Mouse (Mus musculus) ES-Bruce4 (cell line): ENCODE data around the gene Rbl2. TPM values are rescaled to one million over a fixed set of nuclear protein-coding genes. Genes with fewer than 3 reads are reported as not detected.
A peak's percentile ranks its signal among the peaks of the same experiment; 100 is the strongest.

Experiments
- H3K27ac ChIP-seq: 2 replicates; pipeline ENCODE4 v1.5.1; 2012; ENCODE audit warnings: low read length, inconsistent platforms; ENCODE audit not compliant: insufficient read depth
- H3K27me3 ChIP-seq: 2 replicates; pipeline ENCODE4 v1.6.1; 2012; ENCODE audit warnings: mild to moderate bottlenecking, low read length, inconsistent platforms; ENCODE audit not compliant: control insufficient read depth, poor library complexity, insufficient read depth, severe bottlenecking
- H3K36me3 ChIP-seq: 2 replicates; pipeline ENCODE4 v1.6.1; 2012; ENCODE audit warnings: inconsistent platforms, mild to moderate bottlenecking, low read length, moderate library complexity; ENCODE audit not compliant: control insufficient read depth, poor library complexity, insufficient read depth, severe bottlenecking
- H3K4me1 ChIP-seq: one replicate; pipeline ENCODE4 v1.8.1; 2011; ENCODE audit warnings: low read length; ENCODE audit not compliant: control insufficient read depth, insufficient read depth
- H3K4me3 ChIP-seq: 2 replicates; pipeline ENCODE4 v1.5.1; 2011; ENCODE audit warnings: low read depth, mild to moderate bottlenecking, low read length
- H3K9ac ChIP-seq: 2 replicates; pipeline ENCODE4 v1.6.1; 2012; ENCODE audit warnings: low read depth, mild to moderate bottlenecking, inconsistent platforms; ENCODE audit not compliant: poor library complexity, severe bottlenecking
- H3K9me3 ChIP-seq: replicated peaks from 2 replicates; pipeline ENCODE4 v1.6.1; 2012; ENCODE audit warnings: mild to moderate bottlenecking, low read length, inconsistent platforms; ENCODE audit not compliant: control insufficient read depth, poor library complexity, insufficient read depth, severe bottlenecking
- CTCF ChIP-seq: IDR thresholded peaks from one replicate; pipeline ENCODE4 v1.8.1; 2011; ENCODE audit warnings: low read depth, low read length
- EP300 ChIP-seq: IDR thresholded peaks from 2 replicates; pipeline ENCODE4 v1.6.1; 2011; ENCODE audit warnings: low read depth, low read length; ENCODE audit not compliant: insufficient read depth
- POLR2A ChIP-seq: IDR thresholded peaks from one replicate; pipeline ENCODE4 v1.8.1; 2011; ENCODE audit warnings: low read length; ENCODE audit not compliant: insufficient read depth
- polyA plus RNA-seq: library from polyadenylated mRNA; stranded (reverse); fragments of >200 nt; gene quantifications from 2 replicates; pipeline ENCODE4 v1.2.4, GENCODE M21; 2011; ENCODE audit warnings: low read depth; ENCODE audit not compliant: missing spikeins, insufficient read depth, insufficient read length

Rbl2 gene
- polyA plus RNA-seq, 1 experiment: 7.3 TPM

GRCm38 (mm10) chr8:91111868-91112477 lies 42.1 kb downstream of the Rbl2 start:
- no peak overlapping the region for H3K27ac ChIP-seq
- peaks cover 14% of the 10 kb centered on the region; the same call in 1 of the 2 replicates for H3K36me3 ChIP-seq
- no peak overlapping the region for H3K9ac ChIP-seq
- no peak overlapping the region for H3K4me3 ChIP-seq
- no peaks in the 10 kb centered on the region for H3K4me1 ChIP-seq
- no peaks in the 10 kb centered on the region; the same call in 1 of the 2 replicates for H3K27me3 ChIP-seq
- H3K9me3 ChIP-seq: peaks cover 3% of the 10 kb centered on the region; the same call in 1 of the 2 replicates
- TF ChIP-seq CTCF (no peak), EP300 (no peak), POLR2A (no peak)

GRCm38 (mm10) chr8:91114428-91114827 lies 44.6 kb downstream of the Rbl2 start:
- peaks cover 3% of the 10 kb centered on the region; the same call in 1 of the 2 replicates for H3K9me3 ChIP-seq
- no peak overlapping the region for H3K27ac ChIP-seq
- H3K4me1 ChIP-seq: no peaks in the 10 kb centered on the region
- no peaks in the 10 kb centered on the region for H3K27me3 ChIP-seq
- peaks cover 21% of the 10 kb centered on the region for H3K36me3 ChIP-seq
- H3K4me3 ChIP-seq: no peak overlapping the region
- H3K9ac ChIP-seq: no peak overlapping the region
- no peak for TF ChIP-seq CTCF
- no peak for TF ChIP-seq EP300
- no peak for TF ChIP-seq POLR2A

GRCm38 (mm10) chr8:91114910-91115309 lies 45.1 kb downstream of the Rbl2 start:
- Histone ChIP-seq H3K4me3 (no peak overlapping the region), H3K36me3 (peaks cover 21% of the 10 kb centered on the region), H3K27ac (no peak overlapping the region), H3K9ac (no peak overlapping the region), H3K27me3 (no peaks in the 10 kb centered on the region), H3K4me1 (no peaks in the 10 kb centered on the region), H3K9me3 (peaks cover 3% of the 10 kb centered on the region; the same call in 1 of the 2 replicates)
- no peak for TF ChIP-seq EP300
- no peak for TF ChIP-seq CTCF
- no peak for TF ChIP-seq POLR2A

- no peak overlapping the region for H3K9ac ChIP-seq
- TF ChIP-seq POLR2A: no peak
- no peak for TF ChIP-seq EP300
- TF ChIP-seq CTCF: peak; percentile 1
- H3K4me3 ChIP-seq: no peak overlapping the region
- H3K27ac ChIP-seq: no peak overlapping the region
- no peaks in the 10 kb centered on the region for H3K4me1 ChIP-seq
- H3K36me3 ChIP-seq: peaks cover 36% of the 10 kb centered on the region
- H3K9me3 ChIP-seq: no peaks in the 10 kb centered on the region
- no peaks in the 10 kb centered on the region for H3K27me3 ChIP-seq
Observed at GRCm38 (mm10) chr8:91117537-91117936, 47.7 kb downstream of the Rbl2 start.

GRCm38 (mm10) chr8:91118131-91118530 lies 48.3 kb downstream of the Rbl2 start:
- Histone ChIP-seq H3K36me3 (peaks cover 42% of the 10 kb centered on the region), H3K27me3 (no peaks in the 10 kb centered on the region), H3K4me3 (no peak overlapping the region), H3K9ac (no peak overlapping the region), H3K27ac (no peak overlapping the region), H3K9me3 (no peaks in the 10 kb centered on the region), H3K4me1 (no peaks in the 10 kb centered on the region)
- TF ChIP-seq CTCF: peak; percentile 40
- TF ChIP-seq EP300: no peak

GRCm38 (mm10) chr8:91124315-91124714 lies 54.5 kb downstream of the Rbl2 start:
- no peak overlapping the region for H3K4me3 ChIP-seq
- no peaks in the 10 kb centered on the region for H3K4me1 ChIP-seq
- no peak overlapping the region for H3K9ac ChIP-seq
- TF ChIP-seq EP300 (no peak), POLR2A (no peak), CTCF (no peak)
- H3K9me3 ChIP-seq: no peaks in the 10 kb centered on the region
- no peaks in the 10 kb centered on the region for H3K27me3 ChIP-seq
- H3K36me3 ChIP-seq: peaks cover 76% of the 10 kb centered on the region
- no peak overlapping the region for H3K27ac ChIP-seq
